Mouse (Mus musculus) spleen, adult 2 months (tissue): ENCODE data around the gene Rpn1. TPM values are rescaled to one million over a fixed set of nuclear protein-coding genes. Genes with fewer than 3 reads are reported as not detected.

Source experiments
- DNase-seq, 2 experiments: peaks; one replicate each; pipeline versions ENCODE4 v3.0.0 to v3.0.0-alpha.2; 2012 to 2021; ENCODE audit warnings: low spot score in 2 of 2, low read depth in 1 of 2
- H3K27ac ChIP-seq: fragments of 200-500 bp; 2 replicates; pipeline ENCODE4 v1.5.1; 2012; ENCODE audit warnings: low read length, inconsistent platforms; ENCODE audit not compliant: insufficient read depth
- H3K27me3 ChIP-seq: fragments of 200-500 bp; 2 replicates; pipeline ENCODE4 v1.6.1; 2012; ENCODE audit warnings: mild to moderate bottlenecking, moderate library complexity, low read length, inconsistent platforms; ENCODE audit not compliant: control insufficient read depth, insufficient read depth
- H3K36me3 ChIP-seq: fragments of 200-500 bp; 2 replicates; pipeline ENCODE4 v1.6.1; 2012; ENCODE audit warnings: mild to moderate bottlenecking, low read length, inconsistent platforms; ENCODE audit not compliant: control insufficient read depth, insufficient read depth
- H3K4me1 ChIP-seq: fragments of 200-500 bp; 2 replicates; pipeline ENCODE4 v1.6.1; 2011; ENCODE audit warnings: inconsistent platforms; ENCODE audit not compliant: control insufficient read depth, insufficient read depth, insufficient read length
- H3K4me3 ChIP-seq: fragments of 200-500 bp; 2 replicates; pipeline ENCODE4 v1.5.1; 2011; ENCODE audit warnings: mild to moderate bottlenecking, inconsistent platforms; ENCODE audit not compliant: insufficient read depth, insufficient read length; ENCODE audit errors: extremely low read depth
- CTCF ChIP-seq: fragments of 200-500 bp; IDR thresholded peaks from 2 replicates; pipeline ENCODE4 v1.5.1; 2011; ENCODE audit warnings: mild to moderate bottlenecking, inconsistent platforms; ENCODE audit not compliant: insufficient read depth, insufficient read length, insufficient replicate concordance; ENCODE audit errors: extremely low read depth
- POLR2A ChIP-seq: fragments of 200-500 bp; IDR thresholded peaks from 2 replicates; pipeline ENCODE4 v1.6.1; 2011; ENCODE audit warnings: low read depth, low read length, inconsistent platforms
- WGBS: fragments of 180-500 bp; shearing (Covaris S2); methylation state at CpG from one replicate; pipeline ENCODE4 v1.1.7; 2018; 5-methylcytosine and 5-hydroxymethylcytosine counted together
- polyA plus RNA-seq: library from polyadenylated mRNA; depleted of rRNA; stranded (reverse); fragments of >200 nt; gene quantifications from 2 replicates; pipeline ENCODE4 v1.2.3, GENCODE M21; 2012

Gene Rpn1
- polyA plus RNA-seq, 1 experiment: 94.1 TPM

DNA sequence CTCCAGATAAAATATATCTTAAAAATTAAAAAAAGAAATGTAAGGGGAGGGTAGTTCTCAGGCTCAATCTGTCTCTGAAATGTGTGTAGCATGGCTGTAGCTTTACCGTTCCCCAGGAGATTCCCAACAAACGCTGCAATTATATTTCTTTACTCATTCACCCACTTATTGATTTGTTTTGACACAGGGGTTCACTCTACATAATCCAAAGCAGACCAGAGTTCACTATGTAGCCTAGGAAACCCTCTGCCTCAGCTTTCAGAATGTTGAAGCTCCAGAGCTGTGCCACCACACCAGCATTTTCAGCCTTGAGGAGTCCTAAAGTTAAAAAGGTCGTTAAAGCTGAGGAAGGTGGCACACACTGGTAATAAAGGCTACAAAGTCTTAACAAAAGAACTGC, 18.3 kb upstream of the Rpn1 start:
- H3K36me3 ChIP-seq: no peaks in the 10 kb centered on the region
- no peak for DNase-seq
- peaks cover 16% of the 10 kb centered on the region for H3K4me1 ChIP-seq
- H3K4me3 ChIP-seq: no peak overlapping the region
- H3K27ac ChIP-seq: no peak overlapping the region
- TF ChIP-seq POLR2A (no peak), CTCF (no peak)
- whole genome bisulfite sequencing: 70% methylated on average over 3 of the region's 3 CpGs
- H3K27me3 ChIP-seq: no peaks in the 10 kb centered on the region

GRCm38 (mm10) chr6:88067722-88068121, 16.6 kb upstream of the Rpn1 start:
- H3K27me3 ChIP-seq: no peaks in the 10 kb centered on the region
- TF ChIP-seq CTCF: no peak
- H3K4me1 ChIP-seq: peaks cover 16% of the 10 kb centered on the region
- H3K4me3 ChIP-seq: no peak overlapping the region
- H3K27ac ChIP-seq: no peak overlapping the region
- 58% methylated on average over 3 of the region's 3 CpGs for WGBS
- no peaks in the 10 kb centered on the region for H3K36me3 ChIP-seq
- no peak for DNase-seq

DNA sequence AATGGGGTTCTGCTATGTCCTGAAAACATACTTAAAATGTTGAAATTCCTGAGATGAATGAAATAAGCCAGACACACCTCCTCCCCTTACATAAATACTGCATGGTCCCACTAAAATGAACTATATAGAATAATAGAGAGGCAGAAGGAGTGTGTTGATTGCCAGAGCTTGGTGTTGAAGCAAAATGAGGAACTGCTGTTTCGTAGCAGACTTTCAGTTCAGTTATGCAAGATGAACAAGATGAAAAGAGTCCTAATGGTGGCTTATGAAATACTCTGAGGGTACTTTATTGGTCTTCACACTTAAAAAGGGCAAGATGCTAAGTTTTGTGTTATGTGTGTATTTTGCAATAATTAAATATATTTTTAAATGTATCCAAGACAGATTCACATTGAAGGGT, 15.5 kb upstream of the Rpn1 start:
- no peak for DNase-seq
- TF ChIP-seq POLR2A (no peak), CTCF (no peak)
- no peaks in the 10 kb centered on the region for H3K27me3 ChIP-seq
- H3K36me3 ChIP-seq: no peaks in the 10 kb centered on the region
- peaks cover 16% of the 10 kb centered on the region for H3K4me1 ChIP-seq
- no peak overlapping the region for H3K4me3 ChIP-seq
- no peak overlapping the region for H3K27ac ChIP-seq
- 10% methylated on average over 1 of the region's 1 CpGs for WGBS

GRCm38 (mm10) chr6:88070468-88070867, 13.8 kb upstream of the Rpn1 start:
- H3K4me3 ChIP-seq: no peak overlapping the region
- no peaks in the 10 kb centered on the region for H3K27me3 ChIP-seq
- no peak overlapping the region for H3K27ac ChIP-seq
- H3K36me3 ChIP-seq: no peaks in the 10 kb centered on the region
- TF ChIP-seq CTCF: no peak
- no peak for TF ChIP-seq POLR2A
- DNase-seq: no peak
- H3K4me1 ChIP-seq: peaks cover 7% of the 10 kb centered on the region; the same call in 1 of the 2 replicates
- WGBS: 75% methylated on average over 6 of the region's 6 CpGs

- Histone ChIP-seq H3K36me3 (no peaks in the 10 kb centered on the region), H3K4me3 (no peak overlapping the region), H3K27me3 (no peaks in the 10 kb centered on the region), H3K4me1 (peaks cover 7% of the 10 kb centered on the region; the same call in 1 of the 2 replicates), H3K27ac (no peak overlapping the region)
- no peak for TF ChIP-seq CTCF
- TF ChIP-seq POLR2A: no peak
- WGBS: 83% methylated on average over 5 of the region's 5 CpGs
- no peak for DNase-seq
Observed at GRCm38 (mm10) chr6:88071216-88071615, 13.1 kb upstream of the Rpn1 start.

GRCm38 (mm10) chr6:88074752-88075554, 9.3 kb upstream of the Rpn1 start:
- TF ChIP-seq POLR2A (peak; percentile 65; the same call in 1 of the 2 replicates), CTCF (peak; percentile 89)
- DNase-seq: peak; percentile 75 to 87
- H3K4me3 ChIP-seq: peak overlapping the region; percentile 64
- H3K27me3 ChIP-seq: no peaks in the 10 kb centered on the region
- no peaks in the 10 kb centered on the region for H3K4me1 ChIP-seq
- H3K27ac ChIP-seq: peak overlapping the region; percentile 84
- H3K36me3 ChIP-seq: no peaks in the 10 kb centered on the region
- WGBS: 2% methylated on average over 32 of the region's 32 CpGs

DNA sequence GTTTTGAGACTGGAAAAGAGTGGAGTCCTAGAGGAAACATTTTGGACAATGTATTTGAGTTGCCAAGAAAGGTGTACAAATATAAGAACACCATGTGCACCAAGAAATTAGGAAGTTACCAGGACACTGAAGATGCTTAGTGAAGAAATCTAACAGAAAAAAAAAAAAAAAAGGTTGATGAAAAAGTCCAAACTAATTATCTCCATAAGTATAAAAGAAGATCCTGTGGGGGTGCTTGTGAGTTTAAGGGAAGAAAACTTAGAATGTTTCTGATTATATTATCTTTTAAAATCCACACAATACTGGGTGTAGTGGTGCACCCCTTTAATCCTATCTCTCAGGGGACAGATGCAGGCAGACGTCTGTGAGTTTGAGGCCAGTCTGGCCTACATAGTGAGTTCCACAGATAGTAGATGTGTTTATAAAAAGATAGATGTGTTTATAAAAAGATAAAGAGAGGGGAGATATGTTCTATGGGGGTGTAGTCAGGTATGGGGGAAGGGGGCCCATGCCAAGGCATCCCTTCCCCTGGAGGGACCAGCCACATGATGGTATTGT, 8.2 kb upstream of the Rpn1 start:
- H3K36me3 ChIP-seq: no peaks in the 10 kb centered on the region
- no peaks in the 10 kb centered on the region for H3K27me3 ChIP-seq
- DNase-seq: no peak
- H3K4me1 ChIP-seq: no peaks in the 10 kb centered on the region
- no peak overlapping the region for H3K27ac ChIP-seq
- TF ChIP-seq CTCF (no peak), POLR2A (no peak)
- WGBS: 68% methylated on average over 1 of the region's 1 CpGs
- no peak overlapping the region for H3K4me3 ChIP-seq
